Mouse (Mus musculus): ENCODE results near the gene Usp43.

Usp43 gene

GRCm38 (mm10) chr11:67949475-67949874 is 27.5 kb upstream of the Usp43 start:
- TF ChIP-seq POU5F1 (IDR thresholded peaks at IDR 0.05; ENCODE audit: borderline replicate concordance, low read length) (no peak), NANOG (IDR thresholded peaks at IDR 0.05; ENCODE audit: borderline replicate concordance, low read length) (no peak), CTCF (conservative IDR thresholded peaks at IDR 0.05; ENCODE audit: low read length) (no peak)
- Histone ChIP-seq H3K4me1 (replicated peaks; ENCODE audit: low read depth, low read length) (no peaks in the 10 kb centered on the region), H3K36me3 (ENCODE audit: insufficient read depth, low read length) (no peaks in the 10 kb centered on the region), H3K4me3 (replicated peaks; ENCODE audit: low read length) (no peak overlapping the region), H3K9me3 (ENCODE audit: low read length) (no peaks in the 10 kb centered on the region), H3K27me3 (ENCODE audit: insufficient read depth, low read length) (peaks cover 9% of the 10 kb centered on the region; the same call in 1 of the 2 replicates)

GRCm38 (mm10) chr11:67948229-67948628 is 26.3 kb upstream of the Usp43 start:
- Histone ChIP-seq H3K27me3 (ENCODE audit: insufficient read depth, low read length) (peaks cover 9% of the 10 kb centered on the region; the same call in 1 of the 2 replicates), H3K36me3 (ENCODE audit: insufficient read depth, low read length) (no peaks in the 10 kb centered on the region), H3K4me3 (replicated peaks; ENCODE audit: low read length) (no peak overlapping the region), H3K4me1 (replicated peaks; ENCODE audit: low read depth, low read length) (no peaks in the 10 kb centered on the region), H3K9me3 (ENCODE audit: low read length) (no peaks in the 10 kb centered on the region)
- TF ChIP-seq POU5F1 (IDR thresholded peaks at IDR 0.05; ENCODE audit: borderline replicate concordance, low read length) (no peak), NANOG (IDR thresholded peaks at IDR 0.05; ENCODE audit: borderline replicate concordance, low read length) (no peak), CTCF (conservative IDR thresholded peaks at IDR 0.05; ENCODE audit: low read length) (no peak)

GRCm38 (mm10) chr11:67932156-67932555 is 10.2 kb upstream of the Usp43 start:
- no peak overlapping the region for H3K4me3 ChIP-seq (replicated peaks; ENCODE audit: low read length)
- no peaks in the 10 kb centered on the region for H3K36me3 ChIP-seq (ENCODE audit: insufficient read depth, low read length)
- H3K9me3 ChIP-seq (ENCODE audit: low read length): no peaks in the 10 kb centered on the region
- H3K4me1 ChIP-seq (replicated peaks; ENCODE audit: low read depth, low read length): peaks cover 27% of the 10 kb centered on the region
- 0 out of 2 replicates have a peak, but pooled peaks cover 15% of the 10 kb centered on the region for H3K27me3 ChIP-seq (ENCODE audit: insufficient read depth, low read length)
- TF ChIP-seq NANOG (IDR thresholded peaks at IDR 0.05; ENCODE audit: borderline replicate concordance, low read length) (peak; percentile 41; the same call in 1 of the 2 replicates), CTCF (conservative IDR thresholded peaks at IDR 0.05; ENCODE audit: low read length) (no peak)

- Histone ChIP-seq H3K9me3 (ENCODE audit: low read length) (no peaks in the 10 kb centered on the region), H3K4me1 (replicated peaks; ENCODE audit: low read depth, low read length) (peaks cover 38% of the 10 kb centered on the region), H3K4me3 (replicated peaks; ENCODE audit: low read length) (0 out of 2 replicates have a peak overlapping the region, but pooled peaks have one; percentile 29), H3K36me3 (ENCODE audit: insufficient read depth, low read length) (no peaks in the 10 kb centered on the region), H3K27me3 (ENCODE audit: insufficient read depth, low read length) (peaks cover 7% of the 10 kb centered on the region; the same call in 1 of the 2 replicates)
- TF ChIP-seq NANOG (IDR thresholded peaks at IDR 0.05; ENCODE audit: borderline replicate concordance, low read length) (no peak), CTCF (conservative IDR thresholded peaks at IDR 0.05; ENCODE audit: low read length) (no peak), POU5F1 (IDR thresholded peaks at IDR 0.05; ENCODE audit: borderline replicate concordance, low read length) (no peak)
Observed at GRCm38 (mm10) chr11:67926348-67927055, 4.5 kb upstream of the Usp43 start.

GRCm38 (mm10) chr11:67925000-67925399 is 3.0 kb upstream of the Usp43 start:
- Histone ChIP-seq H3K27me3 (ENCODE audit: insufficient read depth, low read length) (peaks cover 15% of the 10 kb centered on the region), H3K36me3 (ENCODE audit: insufficient read depth, low read length) (no peaks in the 10 kb centered on the region), H3K4me3 (replicated peaks; ENCODE audit: low read length) (no peak overlapping the region), H3K9me3 (ENCODE audit: low read length) (no peaks in the 10 kb centered on the region), H3K4me1 (replicated peaks; ENCODE audit: low read depth, low read length) (peaks cover 51% of the 10 kb centered on the region)
- TF ChIP-seq CTCF (conservative IDR thresholded peaks at IDR 0.05; ENCODE audit: low read length): no peak
- TF ChIP-seq NANOG (IDR thresholded peaks at IDR 0.05; ENCODE audit: borderline replicate concordance, low read length): no peak
- TF ChIP-seq POU5F1 (IDR thresholded peaks at IDR 0.05; ENCODE audit: borderline replicate concordance, low read length): no peak

- H3K4me3 ChIP-seq (replicated peaks; ENCODE audit: low read length): no peak overlapping the region
- no peaks in the 10 kb centered on the region for H3K9me3 ChIP-seq (ENCODE audit: low read length)
- peaks cover 28% of the 10 kb centered on the region for H3K27me3 ChIP-seq (ENCODE audit: insufficient read depth, low read length)
- TF ChIP-seq NANOG (IDR thresholded peaks at IDR 0.05; ENCODE audit: borderline replicate concordance, low read length) (no peak), CTCF (conservative IDR thresholded peaks at IDR 0.05; ENCODE audit: low read length) (peak; percentile 24), POU5F1 (IDR thresholded peaks at IDR 0.05; ENCODE audit: borderline replicate concordance, low read length) (no peak)
- no peaks in the 10 kb centered on the region for H3K36me3 ChIP-seq (ENCODE audit: insufficient read depth, low read length)
- H3K4me1 ChIP-seq (replicated peaks; ENCODE audit: low read depth, low read length): peaks cover 52% of the 10 kb centered on the region
Observed at GRCm38 (mm10) chr11:67923720-67924119, 1.8 kb upstream of the Usp43 start.

GRCm38 (mm10) chr11:67922755-67923125 is 787 bp upstream of the Usp43 start:
- no peaks in the 10 kb centered on the region for H3K36me3 ChIP-seq (ENCODE audit: insufficient read depth, low read length)
- peaks cover 51% of the 10 kb centered on the region for H3K4me1 ChIP-seq (replicated peaks; ENCODE audit: low read depth, low read length)
- 0 out of 2 replicates have a peak, but pooled peaks have one; percentile 7 for TF ChIP-seq CTCF (conservative IDR thresholded peaks at IDR 0.05; ENCODE audit: low read length)
- TF ChIP-seq POU5F1 (IDR thresholded peaks at IDR 0.05; ENCODE audit: borderline replicate concordance, low read length): no peak
- TF ChIP-seq NANOG (IDR thresholded peaks at IDR 0.05; ENCODE audit: borderline replicate concordance, low read length): no peak
- no peaks in the 10 kb centered on the region for H3K9me3 ChIP-seq (ENCODE audit: low read length)
- peaks cover 28% of the 10 kb centered on the region for H3K27me3 ChIP-seq (ENCODE audit: insufficient read depth, low read length)
- peak overlapping the region; percentile 95 for H3K4me3 ChIP-seq (replicated peaks; ENCODE audit: low read length)

GRCm38 (mm10) chr11:67921091-67921826 is 694 bp downstream of the Usp43 start:
- H3K27me3 ChIP-seq (ENCODE audit: insufficient read depth, low read length): peaks cover 28% of the 10 kb centered on the region
- H3K9me3 ChIP-seq (ENCODE audit: low read length): no peaks in the 10 kb centered on the region
- TF ChIP-seq NANOG (IDR thresholded peaks at IDR 0.05; ENCODE audit: borderline replicate concordance, low read length) (no peak), POU5F1 (IDR thresholded peaks at IDR 0.05; ENCODE audit: borderline replicate concordance, low read length) (no peak)
- H3K4me1 ChIP-seq (replicated peaks; ENCODE audit: low read depth, low read length): peaks cover 38% of the 10 kb centered on the region
- no peaks in the 10 kb centered on the region for H3K36me3 ChIP-seq (ENCODE audit: insufficient read depth, low read length)
- H3K4me3 ChIP-seq (replicated peaks; ENCODE audit: low read length): peak overlapping the region; percentile 95

Measured in E14TG2a.4 (cell line).